Mouse (Mus musculus) embryo, embryonic 10 days (tissue): ENCODE measurements at regions not wholly inside any gene's neighbourhood (a gene's known extent, or its start where the extent isn't known, plus 50 kb on each side); places are given as distances from the start of the nearest gene placed in this dataset.

Experiments
- DNase-seq: peaks from one replicate; pipeline ENCODE4 v3.0.0-alpha.2; 2015; ENCODE audit warnings: low spot score

DNA sequence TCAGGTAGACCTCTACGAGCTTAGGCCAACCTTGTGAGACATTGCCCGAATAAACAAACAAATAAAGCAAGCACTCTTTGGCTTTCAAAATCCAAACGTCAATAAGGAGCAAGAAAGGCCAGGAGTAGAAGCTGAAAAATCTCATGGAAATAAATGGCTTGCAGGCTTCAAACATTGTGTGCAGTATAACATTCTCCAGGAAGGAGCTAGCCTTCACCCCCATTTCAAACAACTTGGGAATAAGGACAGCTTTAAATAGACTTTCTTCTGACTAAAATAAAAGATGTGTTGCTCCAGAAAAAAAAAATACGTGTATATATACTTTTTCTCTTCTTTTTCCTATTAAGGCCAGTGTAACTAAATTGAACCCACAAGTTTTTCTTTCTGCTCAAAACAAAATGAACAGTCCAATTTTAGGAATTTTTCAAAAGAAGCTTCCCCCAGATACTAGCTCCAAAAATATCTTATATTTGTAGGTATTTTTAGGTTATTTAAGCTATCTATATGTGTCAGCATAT is 196.2 kb upstream of the Arpp21 start:
- no peak for DNase-seq

DNA sequence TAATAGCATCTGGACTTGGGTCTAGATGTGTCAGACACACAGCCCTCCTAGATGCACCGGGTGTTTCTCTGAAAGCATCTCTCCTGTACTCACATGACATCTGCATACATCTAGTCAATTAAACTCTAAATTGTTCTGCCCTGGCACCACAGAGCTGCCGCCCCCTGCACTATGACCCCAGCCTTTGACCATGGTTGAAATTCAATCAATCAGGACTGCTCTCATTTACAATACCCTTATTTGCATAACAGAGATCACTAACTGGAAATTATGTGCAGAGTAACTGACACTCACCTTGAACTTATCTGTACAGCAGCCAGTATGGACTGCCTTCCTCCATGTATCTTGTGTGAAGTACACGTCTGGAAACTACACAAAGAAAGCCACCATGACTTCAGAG is 193.5 kb upstream of the Arpp21 start:
- DNase-seq = no peak

DNA sequence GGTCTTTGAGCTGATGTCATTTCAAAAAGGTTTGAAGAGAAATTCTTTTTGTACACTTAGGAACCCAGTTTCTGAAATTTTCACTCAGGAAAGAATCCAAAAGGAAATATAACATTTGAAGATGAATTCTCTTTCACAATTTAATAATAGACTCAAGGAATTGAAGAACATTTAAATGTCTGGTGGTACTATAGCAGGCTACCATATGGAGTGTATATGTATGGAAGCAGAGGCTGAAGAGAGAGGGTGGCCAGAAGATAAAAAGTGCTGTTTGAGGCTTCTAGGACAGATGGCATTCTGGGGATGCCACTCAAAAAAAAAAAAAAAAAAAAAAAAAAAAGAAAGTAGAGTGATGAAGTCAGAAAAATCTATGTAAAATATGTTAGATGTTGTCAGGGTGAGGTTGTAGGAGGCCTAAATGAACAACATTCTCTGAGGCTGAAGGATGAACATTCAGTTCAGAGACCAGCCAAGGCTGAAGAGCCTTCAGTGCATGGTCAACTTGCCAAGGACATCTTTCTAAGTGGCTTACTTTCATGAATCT is 170.1 kb upstream of the Arpp21 start:
- DNase-seq = no peak

DNA sequence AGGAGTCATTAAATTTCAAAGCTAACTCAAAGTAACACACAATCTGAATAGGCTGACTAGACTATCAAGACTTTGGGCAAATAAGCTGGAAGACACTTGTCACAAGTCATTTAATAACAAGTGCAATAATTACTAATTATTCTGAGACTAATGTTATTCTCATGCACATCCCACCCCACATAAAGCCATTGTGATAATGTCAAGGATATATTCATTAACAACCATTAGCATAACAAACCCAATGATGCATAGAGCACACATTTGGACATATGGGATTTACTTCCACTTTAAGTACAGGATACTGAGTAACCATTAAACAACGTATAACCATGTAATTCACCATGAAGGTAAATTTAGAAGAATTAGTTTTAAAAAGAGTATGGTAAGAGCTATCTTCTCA is 135.0 kb upstream of the Arpp21 start:
- DNase-seq = no peak

DNA sequence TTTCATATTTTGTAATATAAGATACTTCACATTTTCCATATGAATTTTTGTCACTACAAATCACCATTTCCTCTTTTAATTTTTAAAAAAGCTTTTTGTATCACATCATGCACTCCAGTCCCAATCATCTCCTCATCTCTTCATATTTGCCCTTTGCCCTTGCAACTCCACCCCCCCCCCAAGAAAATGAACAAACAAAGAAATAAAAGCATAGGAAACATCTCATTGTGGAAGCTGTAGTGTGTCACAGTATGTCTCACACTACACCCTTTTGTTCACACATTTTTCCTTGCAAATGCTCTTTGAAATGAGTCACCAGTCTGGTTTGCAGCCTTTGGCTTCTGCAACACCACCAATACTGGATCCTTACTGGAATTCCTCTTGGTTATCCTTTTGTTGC is 131.6 kb upstream of the Arpp21 start:
- no peak for DNase-seq

DNA sequence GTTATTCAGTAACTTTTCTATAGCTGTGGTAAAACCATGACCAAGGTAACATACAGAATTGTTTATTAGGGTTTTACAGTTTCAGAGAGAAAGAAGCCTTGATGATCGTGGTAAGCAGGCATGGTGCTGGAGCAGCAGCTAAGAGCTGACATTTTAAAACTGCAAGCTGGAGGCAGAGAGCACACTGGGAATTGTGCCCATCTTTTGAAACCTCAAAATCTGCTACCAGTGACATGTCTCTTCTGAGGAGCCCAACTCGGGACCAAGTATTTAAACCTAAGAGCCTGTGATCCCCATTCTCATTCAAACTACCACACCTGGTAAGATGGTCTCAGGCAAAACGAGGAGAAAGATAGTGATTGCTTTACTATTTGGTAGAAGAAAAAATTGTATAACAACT is 125.6 kb upstream of the Arpp21 start:
- no peak for DNase-seq

DNA sequence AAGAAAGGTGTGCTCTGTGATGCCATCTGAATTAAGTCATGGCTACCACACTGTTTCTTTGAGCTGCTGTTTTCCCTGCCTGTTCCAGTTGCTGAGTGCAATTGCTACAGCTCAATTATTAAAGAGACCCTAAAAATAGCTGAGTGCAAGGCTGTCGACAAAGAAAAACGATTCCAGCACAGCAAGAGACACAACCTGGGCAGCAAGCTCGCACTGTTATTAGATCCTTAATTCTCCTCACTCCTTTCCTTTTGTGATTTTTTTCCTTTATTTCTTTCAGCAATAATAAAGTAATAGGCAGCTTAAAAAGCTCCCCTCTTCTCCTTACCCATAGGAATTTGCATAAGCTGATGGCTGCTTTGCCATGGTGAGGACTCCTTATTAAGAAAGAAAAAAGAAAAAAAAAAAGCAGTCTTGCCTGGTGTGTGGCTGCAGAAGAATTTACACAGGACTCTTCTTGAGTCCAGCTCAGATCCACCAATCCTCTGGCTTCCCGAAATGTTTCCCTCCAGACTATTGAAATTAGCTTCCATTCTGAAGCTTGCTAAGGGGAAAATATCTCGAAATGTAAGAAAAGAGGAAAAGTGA is 123.1 kb upstream of the Arpp21 start:
- DNase-seq = no peak

DNA sequence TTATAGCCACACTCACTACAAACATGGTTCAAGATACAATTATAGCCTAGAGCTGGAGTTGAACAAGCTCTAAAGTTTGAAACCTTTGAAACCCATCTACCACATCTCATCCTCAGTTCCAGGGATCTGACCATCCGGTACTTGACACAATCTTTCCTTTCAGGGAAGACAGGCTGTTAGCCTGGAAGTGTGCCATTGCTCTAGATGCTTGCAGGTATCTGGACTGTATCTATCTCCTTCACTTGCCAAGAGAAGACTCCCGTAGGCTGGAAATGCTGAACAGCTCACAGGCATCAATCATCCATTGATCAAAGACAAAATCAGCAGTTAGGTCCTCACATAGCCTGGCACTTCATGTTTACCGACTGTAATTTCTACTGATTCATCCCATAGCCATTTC is 117.5 kb upstream of the Arpp21 start:
- DNase-seq = no peak

DNA sequence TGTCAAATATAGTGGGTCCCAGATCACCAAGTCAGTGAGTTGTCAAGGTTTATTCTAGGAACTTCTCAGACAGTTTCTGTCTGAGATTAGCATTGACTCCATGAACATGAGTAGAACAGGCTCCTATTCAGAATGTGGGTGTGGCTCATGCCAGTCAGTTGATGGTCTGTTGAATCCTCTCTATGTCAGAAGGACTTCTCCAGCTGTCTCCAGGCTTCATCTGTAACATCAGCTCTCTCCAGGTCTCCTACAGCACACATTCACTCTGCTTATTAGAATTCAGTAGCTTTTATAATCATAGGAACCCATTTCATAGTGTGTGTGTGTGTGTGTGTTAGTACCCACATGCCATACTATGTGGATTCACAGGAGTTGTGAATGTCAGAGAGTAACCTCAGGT is 113.2 kb upstream of the Arpp21 start:
- no peak for DNase-seq

DNA sequence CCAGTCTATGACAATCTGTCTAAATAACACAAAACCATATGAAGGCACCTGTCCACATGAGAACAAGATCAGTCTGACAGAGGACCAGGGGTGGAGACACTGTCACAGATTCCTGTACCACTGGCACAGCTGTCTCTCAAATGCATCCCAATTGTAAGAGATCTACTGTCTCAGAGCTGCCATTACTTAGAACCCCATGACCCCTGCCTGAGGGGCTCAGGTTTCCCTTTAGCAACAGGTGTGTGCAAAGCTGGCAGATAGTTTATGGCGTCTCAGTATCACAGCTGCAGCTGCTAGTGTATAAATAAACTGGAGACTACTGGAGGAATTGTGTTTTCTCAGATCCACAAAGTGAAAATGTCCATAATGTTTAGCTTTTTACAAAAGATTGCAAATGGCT is 109.1 kb upstream of the Arpp21 start:
- DNase-seq = no peak

DNA sequence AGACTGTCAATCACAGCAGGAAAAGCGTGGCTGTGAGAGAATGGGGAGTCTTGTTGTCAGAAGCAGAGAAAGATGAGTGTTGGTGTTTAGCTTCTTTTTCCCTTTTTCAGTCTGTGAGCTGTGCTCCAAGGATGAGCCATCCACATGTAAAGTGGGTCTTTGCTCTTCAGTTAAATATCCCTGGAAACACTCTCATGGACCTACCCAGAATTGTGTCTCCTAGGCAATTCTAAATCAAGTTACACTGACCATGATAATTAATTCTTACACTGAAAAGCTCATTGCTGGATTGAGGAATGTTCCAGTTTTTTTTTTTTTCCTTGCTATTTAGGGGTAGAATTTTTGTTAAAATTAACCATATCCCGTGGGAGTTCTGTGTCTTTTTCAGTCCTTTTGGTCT is 104.6 kb upstream of the Arpp21 start:
- no peak for DNase-seq

DNA sequence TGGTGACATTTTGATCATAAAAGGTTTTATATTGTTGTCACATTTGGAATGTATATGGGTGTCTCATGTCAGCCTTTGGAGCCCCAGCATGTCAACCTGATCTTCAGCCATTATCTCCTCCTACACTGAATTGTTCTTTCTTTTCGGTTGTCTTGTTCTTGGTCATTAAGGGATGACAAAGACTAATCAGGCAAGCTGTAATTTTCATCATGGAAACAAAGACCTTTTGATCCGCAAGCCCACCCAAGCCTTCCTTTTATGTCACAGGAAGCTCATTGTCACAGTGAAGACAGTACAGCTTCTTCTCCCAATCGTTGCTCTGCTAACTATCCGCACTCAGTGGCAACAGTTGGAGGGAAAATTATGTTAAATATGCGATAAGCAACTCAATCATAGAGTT is 84.3 kb upstream of the Arpp21 start:
- DNase-seq = no peak

DNA sequence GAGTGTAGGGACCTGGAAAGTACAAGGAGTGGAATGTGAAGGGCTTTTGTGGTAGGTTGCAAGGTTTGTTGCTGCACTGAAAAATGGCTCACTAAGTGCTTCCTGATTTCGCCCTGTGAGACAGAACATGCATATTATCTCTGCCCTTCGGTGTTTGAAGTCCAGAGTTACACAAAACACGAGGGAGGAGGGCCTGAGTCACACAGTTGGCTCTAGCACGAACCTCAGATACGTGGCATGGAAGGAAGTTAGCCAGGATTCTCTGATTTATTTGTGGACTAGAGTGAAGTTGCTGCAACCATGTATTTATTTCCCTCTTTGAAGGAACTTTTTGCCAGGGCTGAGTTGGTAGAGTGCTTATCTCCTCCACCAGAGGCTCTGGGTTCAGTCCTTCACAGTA is 73.2 kb upstream of the Arpp21 start:
- DNase-seq = no peak

DNA sequence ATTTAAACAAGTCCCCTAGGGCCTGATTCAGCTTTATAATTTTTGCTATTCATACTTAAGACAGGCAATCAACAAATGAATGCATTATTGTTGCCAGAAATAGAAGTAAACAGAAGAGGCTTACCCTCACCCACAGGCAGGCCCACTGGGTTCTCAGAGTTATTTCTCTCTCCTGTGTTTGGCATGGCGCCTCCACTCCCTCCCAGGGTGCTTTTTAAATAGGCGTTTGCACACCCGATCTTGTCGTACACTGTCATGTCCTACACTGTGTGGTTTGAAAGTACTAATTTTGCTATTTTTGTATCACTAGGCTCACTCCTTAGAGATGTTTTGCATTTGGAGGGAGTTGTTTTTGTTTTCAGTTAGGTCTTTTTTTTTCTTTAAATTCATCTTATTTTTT is 72.1 kb upstream of the Arpp21 start:
- DNase-seq = no peak

DNA sequence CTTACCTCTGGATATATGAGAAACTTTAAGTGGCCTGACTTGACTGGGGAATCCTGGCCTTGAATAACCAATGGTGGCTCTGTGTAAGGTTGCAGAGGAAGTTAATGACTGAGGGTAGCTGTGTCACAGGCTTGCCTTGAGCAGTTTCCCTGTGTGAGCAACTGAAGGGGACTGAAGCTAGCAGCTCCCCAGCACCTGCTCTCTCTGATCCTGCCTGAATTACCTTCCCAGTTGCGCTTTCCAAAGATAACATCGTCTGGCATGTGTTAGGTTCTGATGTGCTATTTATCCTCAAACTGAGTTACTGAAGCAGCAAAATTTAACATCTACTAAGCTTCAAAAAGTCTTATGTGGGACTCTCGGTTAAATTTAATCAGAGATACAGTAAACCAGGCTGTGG is 56.1 kb upstream of the Arpp21 start:
- DNase-seq = no peak
